Mouse (Mus musculus) liver, adult (tissue): ENCODE measurements at regions not wholly inside any gene's neighbourhood (a gene's known extent, or its start where the extent isn't known, plus 50 kb on each side); places are given as distances from the start of the nearest gene placed in this dataset.

Source experiments
- GATA4 ChIP-seq: IDR thresholded peaks from 2 replicates; pipeline ENCODE4 v1.6.1; 2014; ENCODE audit warnings: mild to moderate bottlenecking, low read length; ENCODE audit not compliant: insufficient replicate concordance

- TF ChIP-seq GATA4: no peak
These were observed 183.7 kb upstream of the Dnajc19 start for GRCm38 (mm10) chr3:34264811-34265210.

GRCm38 (mm10) chr3:34252730-34253337 is 171.7 kb upstream of the Dnajc19 start:
- no peak for TF ChIP-seq GATA4

- TF ChIP-seq GATA4: no peak
These were observed 161.0 kb upstream of the Dnajc19 start for GRCm38 (mm10) chr3:34242126-34242525.

GRCm38 (mm10) chr3:34239978-34240377 is 158.9 kb upstream of the Dnajc19 start:
- TF ChIP-seq GATA4: no peak

- TF ChIP-seq GATA4: no peak
These were observed 153.3 kb upstream of the Dnajc19 start for GRCm38 (mm10) chr3:34234391-34234790.

GRCm38 (mm10) chr3:34232329-34233250 is 151.5 kb upstream of the Dnajc19 start:
- no peak for TF ChIP-seq GATA4

GRCm38 (mm10) chr3:34231593-34232328 is 150.6 kb upstream of the Dnajc19 start:
- no peak for TF ChIP-seq GATA4

- TF ChIP-seq GATA4: no peak
These were observed 141.2 kb upstream of the Dnajc19 start for GRCm38 (mm10) chr3:34222291-34222690.

- TF ChIP-seq GATA4: no peak
These were observed 138.7 kb upstream of the Dnajc19 start for GRCm38 (mm10) chr3:34219741-34220310.

- TF ChIP-seq GATA4: no peak
These were observed 138.0 kb upstream of the Dnajc19 start for GRCm38 (mm10) chr3:34219096-34219495.

- TF ChIP-seq GATA4: no peak
These were observed 136.8 kb upstream of the Dnajc19 start for GRCm38 (mm10) chr3:34217911-34218310.

GRCm38 (mm10) chr3:34214233-34214632 is 133.1 kb upstream of the Dnajc19 start:
- TF ChIP-seq GATA4: no peak

GRCm38 (mm10) chr3:34206454-34206853 is 125.3 kb upstream of the Dnajc19 start:
- no peak for TF ChIP-seq GATA4

- TF ChIP-seq GATA4: no peak
These were observed 117.1 kb upstream of the Dnajc19 start for GRCm38 (mm10) chr3:34198228-34198627.

GRCm38 (mm10) chr3:34197163-34197455 is 116.0 kb upstream of the Dnajc19 start:
- TF ChIP-seq GATA4: no peak
